In the genomic region with DNA sequence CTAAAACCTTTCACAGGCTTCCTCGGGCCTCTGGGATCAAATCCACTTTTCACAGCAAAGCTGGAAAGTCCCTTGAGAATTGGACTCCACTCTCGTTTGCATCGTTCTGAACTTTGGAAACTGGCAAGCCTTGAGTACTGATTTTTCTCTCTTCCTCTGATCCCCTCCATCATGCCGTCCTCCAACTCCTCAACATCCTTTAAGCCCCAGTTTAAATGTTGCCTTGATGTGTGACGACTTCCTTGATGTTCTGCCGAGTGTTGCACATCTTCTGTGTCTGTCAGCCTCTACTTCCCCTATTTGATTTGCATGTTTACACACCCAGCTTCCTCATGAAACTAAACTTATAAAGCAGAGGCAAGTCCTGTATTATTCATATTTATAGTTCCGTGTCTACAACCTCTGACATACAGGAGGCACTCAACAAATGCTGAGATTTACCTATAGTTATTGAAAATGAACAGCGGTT, we compare ENCODE assay signal across 8 mouse cellular contexts. TPM values are rescaled to one million over a fixed set of nuclear protein-coding genes. Genes with fewer than 3 reads are reported as not detected.
DNase-seq lines count a peak whose midpoint lies in the region; ATAC-seq and TF ChIP-seq lines count a peak whose summit lies in the region.

No protein-coding gene starts in this region.

- peak overlapping the region; percentile 49; the same call in 1 of the 2 replicates for H3K9ac ChIP-seq in ES-E14 (ENCODE audit: insufficient read depth, low read depth, low read length, poor library complexity, severe bottlenecking)
- H3K9ac ChIP-seq in forebrain, postnatal 0 days = peak overlapping the region; percentile 57; the same call in 1 of the 2 replicates
- 0 out of 2 replicates have a peak overlapping the region, but pooled peaks have one; percentile 25 for H3K9ac ChIP-seq in limb, embryonic 13.5 days

- H3K4me2 ChIP-seq in forebrain, postnatal 0 days (ENCODE audit: low read depth) = peak overlapping the region; percentile 62
- H3K4me2 ChIP-seq in limb, embryonic 13.5 days (replicated peaks) = peak overlapping the region; percentile 68

- DNase-seq in 3T3-L1 (ENCODE audit: low read depth, low spot score) (peak; percentile 52), ES-E14 (ENCODE audit: low read depth, low spot score) (no peak)
- DNase-seq in forebrain, postnatal 0 days = no peak
- DNase-seq in monocyte, adult 2 months (ENCODE audit: low read depth in 1 of 2, low spot score in 2 of 2) = peak; percentile 31 to 49
- DNase-seq in frontal cortex, postnatal 10 days (ENCODE audit: low spot score in 2 of 2) = no peak
- DNase-seq in right cerebral cortex, adult 18-20 months = no peak
- no peak for DNase-seq in layer of hippocampus, adult 9-10 months (ENCODE audit: low spot score)

- H3K36me3 ChIP-seq in ES-E14 (ENCODE audit: control insufficient read depth, insufficient read depth, low read length, poor library complexity, severe bottlenecking) = no peaks in the 10 kb centered on the region
- H3K36me3 ChIP-seq in forebrain, postnatal 0 days (ENCODE audit: insufficient read depth) = no peaks in the 10 kb centered on the region
- no peaks in the 10 kb centered on the region for H3K36me3 ChIP-seq in limb, embryonic 13.5 days

- H3K4me1 ChIP-seq in ES-E14 (ENCODE audit: control insufficient read depth in 2 of 2, insufficient read depth in 2 of 2, low read length in 2 of 2, poor library complexity in 1 of 2) = peaks cover 0 to 3% of the 10 kb centered on the region in 2 experiments; a peak in 2 of 4 replicates
- peaks cover 16% of the 10 kb centered on the region; the same call in 1 of the 2 replicates for H3K4me1 ChIP-seq in forebrain, postnatal 0 days (ENCODE audit: insufficient read depth)
- H3K4me1 ChIP-seq in limb, embryonic 13.5 days = peaks cover 16% of the 10 kb centered on the region; the same call in 1 of the 2 replicates

- ATAC-seq in forebrain, postnatal 0 days = no peak
- no peak for ATAC-seq in limb, embryonic 13.5 days (ENCODE audit: low FRiP score, low read depth)

- no peaks in the 10 kb centered on the region for H3K9me3 ChIP-seq in ES-E14 (ENCODE audit: control insufficient read depth, insufficient read depth, low read depth, low read length)
- no peaks in the 10 kb centered on the region for H3K9me3 ChIP-seq in forebrain, postnatal 0 days (ENCODE audit: low read length)
- H3K9me3 ChIP-seq in limb, embryonic 13.5 days = no peaks in the 10 kb centered on the region

- WGBS in forebrain, postnatal 0 days = 35% methylated on average over 8 of the region's 8 CpGs
- WGBS in limb, embryonic 13.5 days = 37% methylated on average over 8 of the region's 8 CpGs

- no peaks in the 10 kb centered on the region for H3K27me3 ChIP-seq in forebrain, postnatal 0 days (ENCODE audit: insufficient read depth, low read length)
- peaks cover 35% of the 10 kb centered on the region for H3K27me3 ChIP-seq in limb, embryonic 13.5 days

- no peak overlapping the region for H3K27ac ChIP-seq in ES-E14 (ENCODE audit: insufficient read depth, low read depth, low read length, poor library complexity, severe bottlenecking)
- H3K27ac ChIP-seq in forebrain, postnatal 0 days (ENCODE audit: low read depth, low read length) = no peak overlapping the region
- H3K27ac ChIP-seq in limb, embryonic 13.5 days = no peak overlapping the region

- in situ Hi-C loops in ES-E14 (cut with MboI; ENCODE audit: low sequenced_read_pairs in 2 of 2, unreplicated experiment in 2 of 2) = no loop called here

- no peak for TF ChIP-seq CTCF in forebrain, postnatal 0 days (IDR thresholded peaks at IDR 0.05; ENCODE audit: low read depth)

- peak overlapping the region; percentile 75 to 91 for H3K4me3 ChIP-seq in ES-E14 (ENCODE audit: insufficient read depth in 1 of 2, low read depth in 1 of 2, low read length in 2 of 2, poor library complexity in 1 of 2, severe bottlenecking in 1 of 2)
- H3K4me3 ChIP-seq in forebrain, postnatal 0 days (ENCODE audit: low read depth, low read length) = peak overlapping the region; percentile 82
- H3K4me3 ChIP-seq in limb, embryonic 13.5 days = peak overlapping the region; percentile 50

TF ChIP-seq in ES-E14, 5 proteins besides CTCF, POLR2A, EP300 and RAD21:
- TF ChIP-seq ZC3H11A (IDR thresholded peaks at IDR 0.05; ENCODE audit: borderline replicate concordance, low read depth, low read length) (no peak), MAFK (IDR thresholded peaks at IDR 0.05; ENCODE audit: insufficient read depth, low read depth, low read length) (no peak), ZNF384 (IDR thresholded peaks at IDR 0.05; ENCODE audit: low read depth, low read length) (no peak), CHD2 (IDR thresholded peaks at IDR 0.05; ENCODE audit: low read depth, low read length) (no peak; the same call in 1 of the 2 replicates), HCFC1 (IDR thresholded peaks at IDR 0.05; ENCODE audit: borderline replicate concordance, insufficient read depth, low read length) (no peak)

RNA-seq across cellular contexts. Expression of a gene that starts 1.0 kb away (rescaled TPM):
- 0.94 and 1.7 TPM in 2 replicates for total RNA-seq in ES-E14 (2012; rRNA removed)
- 103 and 114 TPM in 2 replicates for total RNA-seq in forebrain, postnatal 0 days (2014; rRNA removed)
- polyA plus RNA-seq in forebrain, postnatal 0 days (2015; fragmentation: Nextera tagmentation; extraction: Ambion mirVana) = 63.1 and 84.8 TPM in 2 replicates
- 4.5 and 11.8 TPM in 2 replicates for polyA plus RNA-seq in limb, embryonic 13.5 days (2015; fragmentation: Nextera tagmentation; extraction: Ambion mirVana)

Comparison
In these comparisons a context has a peak if more than half of its experiments do, and no peak if none do; other contexts are left out.
1. DNase-seq: peak in 3T3-L1 (single experiment) and monocyte, adult 2 months (2 of 2); none in ES-E14 (single experiment), forebrain, postnatal 0 days (single experiment), frontal cortex, postnatal 10 days (0 of 2), right cerebral cortex, adult 18-20 months (single experiment) and layer of hippocampus, adult 9-10 months (single experiment).
2. RNA of a gene that starts 1.0 kb away (total RNA-seq): 103 to 114 TPM in forebrain, postnatal 0 days; 0.94 to 1.7 TPM in ES-E14; every median in the first group is over 10 times any median in the second.
3. Peak in every context shown above with its lines, with median percentiles within 50 percentile points of each other: H3K4me3 ChIP-seq and H3K9ac ChIP-seq.